Mouse (Mus musculus): ENCODE results near the gene Ubash3a.

DNA sequence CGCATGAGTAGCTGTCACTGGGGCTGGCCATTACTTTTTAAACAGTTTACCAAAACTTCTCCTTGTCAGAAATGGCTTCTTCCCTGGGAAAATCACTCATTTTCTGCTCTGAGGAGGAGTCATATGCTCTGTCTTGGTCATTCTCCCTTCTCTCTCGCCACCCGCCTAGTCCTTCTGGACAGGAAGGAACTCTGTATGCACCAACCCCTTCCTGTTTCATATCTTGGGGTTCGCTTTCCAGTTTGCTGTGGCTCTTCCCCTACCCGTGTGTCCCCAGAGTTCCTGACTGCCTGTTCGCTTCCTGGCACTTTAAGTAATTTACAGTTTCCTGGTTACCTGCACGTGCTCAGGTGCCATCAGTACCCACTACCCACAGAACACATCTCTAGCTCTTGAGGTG is 19.3 kb downstream of the Ubash3a start:
- TF ChIP-seq EP300 (IDR thresholded peaks at IDR 0.05) = no peak
- TF ChIP-seq CTCF (IDR thresholded peaks at IDR 0.05) = no peak
